Mouse (Mus musculus): ENCODE results near the gene Plekha1.

DNA sequence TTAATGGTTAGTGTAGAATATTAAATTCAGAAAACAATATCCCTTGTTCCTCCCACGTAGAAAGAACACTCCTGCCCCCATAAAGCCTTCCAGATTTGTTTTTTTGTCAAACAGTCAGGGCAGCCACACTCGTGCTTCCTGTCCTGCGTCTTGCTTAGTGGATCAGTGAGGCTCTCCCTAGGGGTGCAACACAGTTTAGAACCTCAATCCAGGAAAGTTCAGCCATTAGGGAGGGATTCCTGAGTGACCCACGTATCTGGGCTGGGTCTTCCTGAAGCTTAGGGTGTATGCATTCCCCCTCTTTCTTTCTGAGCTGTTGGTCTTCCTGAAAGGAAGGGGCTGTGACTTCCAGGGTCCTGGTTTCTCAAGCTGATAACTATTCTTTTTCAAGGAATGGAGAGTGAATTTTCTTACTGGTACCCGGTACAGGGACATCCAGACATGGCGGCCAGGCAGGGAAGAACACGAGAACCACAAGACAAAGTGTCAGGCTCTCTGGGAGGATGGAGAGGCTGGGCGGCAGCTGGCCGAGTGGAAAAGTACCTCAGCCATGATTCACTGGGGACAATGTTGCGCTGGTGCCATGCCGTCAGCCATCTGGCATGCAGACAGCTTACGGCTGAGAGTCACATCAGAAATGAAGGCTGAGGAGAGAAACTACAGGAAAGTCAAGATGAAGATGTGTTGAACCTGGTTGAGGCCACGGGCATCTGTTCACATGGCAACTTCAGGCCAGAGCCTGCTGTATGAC lies 57.6 kb downstream of the Plekha1 start:
- TF ChIP-seq UBTF (IDR thresholded peaks at IDR 0.05; ENCODE audit: borderline replicate concordance, insufficient read depth, low read depth, low read length): no peak
- no peak for TF ChIP-seq POLR2A (IDR thresholded peaks at IDR 0.05; ENCODE audit: control insufficient read depth in 1 of 2, insufficient read depth in 1 of 2, low read depth in 1 of 2, low read length in 2 of 2, poor library complexity in 1 of 2)
- TF ChIP-seq CHD1 (IDR thresholded peaks at IDR 0.05; ENCODE audit: low read depth, low read length): no peak
- TF ChIP-seq TBP (IDR thresholded peaks at IDR 0.05; ENCODE audit: low read depth, low read length): no peak
- TF ChIP-seq HCFC1 (IDR thresholded peaks at IDR 0.05; ENCODE audit: low read depth, low read length): no peak
- no peak for TF ChIP-seq POLR2AphosphoS5 (IDR thresholded peaks at IDR 0.05; ENCODE audit: borderline replicate concordance, low read depth, low read length)
- TF ChIP-seq CTCF (IDR thresholded peaks at IDR 0.05 in 2 of 3, conservative IDR thresholded peaks at IDR 0.05 in 1 of 3; ENCODE audit: control insufficient read depth in 1 of 3, insufficient read depth in 1 of 3, low read depth in 2 of 3, low read length in 3 of 3, poor library complexity in 1 of 3, severe bottlenecking in 1 of 3): no peak
- TF ChIP-seq EP300 (IDR thresholded peaks at IDR 0.05; ENCODE audit: low read depth in 1 of 2, low read length in 2 of 2): no peak
- no peak for TF ChIP-seq MAX (IDR thresholded peaks at IDR 0.05; ENCODE audit: low read length)
- no peak for TF ChIP-seq ZMIZ1 (IDR thresholded peaks at IDR 0.05; ENCODE audit: low read depth, low read length)
- TF ChIP-seq SMC3 (IDR thresholded peaks at IDR 0.05; ENCODE audit: low read depth, low read length): no peak
- no peak for TF ChIP-seq USF2 (IDR thresholded peaks at IDR 0.05; ENCODE audit: borderline replicate concordance in 1 of 2, insufficient read depth in 1 of 2, low read depth in 1 of 2, low read length in 2 of 2)
- no peak for TF ChIP-seq MEF2A (IDR thresholded peaks at IDR 0.05; ENCODE audit: extremely low read depth, insufficient replicate concordance, low read depth, low read length, poor library complexity, severe bottlenecking)

Measured in MEL (cell line).